Mouse (Mus musculus): ENCODE results near the gene Lgr4.

The Lgr4 gene

GRCm38 (mm10) chr2:110036265-110036664 lies 118.8 kb downstream of the Lgr4 start:
- no peak for DNase-seq

GRCm38 (mm10) chr2:110036665-110037064 lies 119.2 kb downstream of the Lgr4 start:
- no peak for DNase-seq

GRCm38 (mm10) chr2:110037221-110037620 lies 119.8 kb downstream of the Lgr4 start:
- DNase-seq, result no peak

- no peak for DNase-seq
These were observed 120.9 kb downstream of the Lgr4 start for GRCm38 (mm10) chr2:110038341-110038740.

- DNase-seq, result no peak
These were observed 125.7 kb downstream of the Lgr4 start for GRCm38 (mm10) chr2:110042861-110043760.

GRCm38 (mm10) chr2:110058424-110058823 lies 141.0 kb downstream of the Lgr4 start:
- no peak for DNase-seq

GRCm38 (mm10) chr2:110063131-110063530 lies 145.7 kb downstream of the Lgr4 start:
- DNase-seq, result no peak

All from cerebellum, postnatal 25 days (tissue).